In the genomic region with DNA sequence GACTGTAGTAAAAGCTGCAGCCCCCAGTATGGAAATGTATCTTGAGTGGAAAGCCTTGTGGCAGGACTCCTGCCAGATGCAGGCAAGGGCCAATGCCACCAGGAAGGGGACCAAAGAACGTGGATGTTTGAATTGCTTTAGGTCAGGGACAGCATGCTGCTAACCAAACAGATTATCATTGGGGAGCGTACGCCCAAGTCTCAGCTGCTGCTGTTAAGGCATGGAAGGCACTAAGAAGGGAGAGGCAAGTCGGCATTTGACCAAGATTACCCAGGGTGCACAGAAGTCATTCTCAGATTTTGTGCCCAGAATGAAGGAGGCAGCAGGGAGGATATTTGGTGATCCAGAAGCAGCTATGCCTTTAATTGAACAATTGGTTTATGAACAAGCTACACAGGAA, we compare ENCODE assay signal across 4 mouse cellular contexts. TPM values are rescaled to one million over a fixed set of nuclear protein-coding genes. Genes with fewer than 3 reads are reported as not detected.
"Had no signal": no experiment of that assay in that cellular context is flagged by ENCODE, and none has a peak within 500 bp of the region (broad histone marks: within the 10 kb centered on the region; RNA-seq: fewer than 3 reads in every experiment).

No protein-coding gene starts in this region.

RNA-seq across cellular contexts. Expression of a gene that starts 35.4 kb away (rescaled TPM):
- total RNA-seq: neutrophil, adult 5-6 weeks had no signal
- polyA plus RNA-seq: small intestine, adult 2 months; spleen, adult 2 months; thymus, adult 2 months had no signal
